Mouse (Mus musculus): ENCODE measurements at regions not wholly inside any gene's neighbourhood (a gene's known extent, or its start where the extent isn't known, plus 50 kb on each side); places are given as distances from the start of the nearest gene placed in this dataset.
A peak's percentile ranks its signal among the peaks of the same experiment; 100 is the strongest.

DNA sequence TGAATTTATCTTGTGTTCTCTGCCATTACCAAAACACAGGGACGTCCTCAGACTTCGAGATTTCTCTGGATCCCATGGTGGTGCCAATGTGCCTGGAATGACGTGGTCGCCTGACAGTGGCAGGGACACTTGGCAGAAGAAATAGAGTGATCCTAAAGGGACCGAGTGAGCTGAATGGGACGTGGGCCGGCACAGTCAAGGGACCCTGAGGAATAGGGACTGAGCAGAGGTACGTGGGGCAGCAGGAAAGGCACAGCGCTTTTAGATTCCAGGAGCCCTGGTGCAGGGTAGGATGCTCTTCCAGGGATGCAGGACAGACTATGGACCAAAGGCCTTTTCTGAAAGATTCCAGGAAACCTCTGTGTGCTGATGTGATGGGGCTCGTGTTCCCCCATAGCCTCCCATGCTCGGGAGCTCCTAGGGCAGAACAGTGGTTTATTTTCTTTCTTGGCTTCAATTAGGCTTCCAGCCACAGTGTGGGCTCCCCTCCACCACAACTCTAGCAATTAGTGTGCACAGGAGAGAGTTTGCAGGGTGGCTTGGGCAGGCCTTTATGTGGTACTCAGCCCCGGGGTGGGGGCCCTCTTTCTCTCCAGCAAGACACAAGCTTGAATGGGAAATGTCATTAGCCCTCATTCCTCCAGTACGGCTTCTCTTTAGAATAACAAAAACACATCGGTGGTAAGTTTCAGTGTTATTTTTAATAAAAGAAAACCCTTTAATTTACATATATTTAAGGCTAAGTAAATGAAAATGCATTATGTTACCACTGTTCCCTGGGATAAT lies 143.0 kb upstream of the A230072I06Rik start:
- WGBS = 77% methylated on average over 14 of the region's 14 CpGs
- Histone ChIP-seq H3K27me3 (replicated peaks; ENCODE audit: control insufficient read depth, insufficient read depth, low read length) (no peaks in the 10 kb centered on the region), H3K4me1 (ENCODE audit: control insufficient read depth, insufficient read depth, low read length) (no peaks in the 10 kb centered on the region), H3K36me3 (ENCODE audit: control insufficient read depth, insufficient read depth, low read length) (no peaks in the 10 kb centered on the region), H3K4me3 (ENCODE audit: insufficient read depth, low read depth, low read length) (no peak overlapping the region), H3K27ac (ENCODE audit: insufficient read depth, low read depth, low read length) (no peak overlapping the region)
- DNase-seq = no peak
- no peak for TF ChIP-seq CTCF (conservative IDR thresholded peaks at IDR 0.05; ENCODE audit: insufficient read depth, insufficient read length, low read depth, low read length)
- no peak for TF ChIP-seq POLR2A (IDR thresholded peaks at IDR 0.05; ENCODE audit: low read depth, low read length)

DNA sequence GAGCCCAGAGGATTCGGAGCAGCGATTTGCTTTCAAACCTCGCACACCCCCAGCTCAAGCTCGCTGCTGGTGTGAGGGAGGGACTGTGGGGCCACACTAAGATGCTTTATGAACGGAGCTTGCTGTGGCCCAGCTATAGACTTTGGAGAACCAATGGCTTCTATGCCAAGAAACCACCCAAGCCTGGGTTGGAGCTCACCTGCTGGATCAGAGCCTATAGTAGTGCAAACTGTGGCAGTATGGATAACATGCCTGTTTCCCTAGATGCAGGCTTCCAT lies 142.5 kb upstream of the A230072I06Rik start:
- TF ChIP-seq POLR2A (IDR thresholded peaks at IDR 0.05; ENCODE audit: low read depth, low read length) (no peak), CTCF (conservative IDR thresholded peaks at IDR 0.05; ENCODE audit: insufficient read depth, insufficient read length, low read depth, low read length) (no peak)
- H3K27me3 ChIP-seq (replicated peaks; ENCODE audit: control insufficient read depth, insufficient read depth, low read length) = no peaks in the 10 kb centered on the region
- no peak for DNase-seq
- H3K4me1 ChIP-seq (ENCODE audit: control insufficient read depth, insufficient read depth, low read length) = no peaks in the 10 kb centered on the region
- no peak overlapping the region for H3K27ac ChIP-seq (ENCODE audit: insufficient read depth, low read depth, low read length)
- H3K4me3 ChIP-seq (ENCODE audit: insufficient read depth, low read depth, low read length) = no peak overlapping the region
- WGBS = 79% methylated on average over 5 of the region's 5 CpGs
- no peaks in the 10 kb centered on the region for H3K36me3 ChIP-seq (ENCODE audit: control insufficient read depth, insufficient read depth, low read length)

DNA sequence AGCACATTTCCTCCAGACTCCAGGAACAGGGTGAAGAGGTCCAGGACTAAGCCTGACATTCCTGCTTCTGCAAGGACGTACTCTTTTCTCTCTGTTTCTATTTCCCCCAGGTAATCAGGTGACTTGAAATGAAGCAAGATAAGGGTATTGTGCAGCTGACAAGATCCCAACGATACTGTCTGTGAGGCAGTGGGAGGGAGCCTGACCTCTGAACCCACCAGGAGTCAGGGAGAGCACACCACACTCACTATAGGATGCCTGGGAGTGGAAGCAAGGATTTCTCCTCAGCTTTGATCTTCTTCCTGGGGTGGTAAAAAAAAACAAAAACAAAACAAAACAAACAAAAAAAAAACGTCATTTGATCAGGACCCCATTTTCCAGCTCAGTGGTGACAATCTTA lies 141.1 kb upstream of the A230072I06Rik start:
- 32% methylated on average over 3 of the region's 3 CpGs for WGBS
- TF ChIP-seq CTCF (conservative IDR thresholded peaks at IDR 0.05; ENCODE audit: insufficient read depth, insufficient read length, low read depth, low read length) = no peak
- TF ChIP-seq POLR2A (IDR thresholded peaks at IDR 0.05; ENCODE audit: low read depth, low read length) = no peak
- no peak overlapping the region for H3K4me3 ChIP-seq (ENCODE audit: insufficient read depth, low read depth, low read length)
- H3K27ac ChIP-seq (ENCODE audit: insufficient read depth, low read depth, low read length) = no peak overlapping the region
- H3K27me3 ChIP-seq (replicated peaks; ENCODE audit: control insufficient read depth, insufficient read depth, low read length) = no peaks in the 10 kb centered on the region
- no peaks in the 10 kb centered on the region for H3K4me1 ChIP-seq (ENCODE audit: control insufficient read depth, insufficient read depth, low read length)
- no peaks in the 10 kb centered on the region for H3K36me3 ChIP-seq (ENCODE audit: control insufficient read depth, insufficient read depth, low read length)
- DNase-seq = no peak

DNA sequence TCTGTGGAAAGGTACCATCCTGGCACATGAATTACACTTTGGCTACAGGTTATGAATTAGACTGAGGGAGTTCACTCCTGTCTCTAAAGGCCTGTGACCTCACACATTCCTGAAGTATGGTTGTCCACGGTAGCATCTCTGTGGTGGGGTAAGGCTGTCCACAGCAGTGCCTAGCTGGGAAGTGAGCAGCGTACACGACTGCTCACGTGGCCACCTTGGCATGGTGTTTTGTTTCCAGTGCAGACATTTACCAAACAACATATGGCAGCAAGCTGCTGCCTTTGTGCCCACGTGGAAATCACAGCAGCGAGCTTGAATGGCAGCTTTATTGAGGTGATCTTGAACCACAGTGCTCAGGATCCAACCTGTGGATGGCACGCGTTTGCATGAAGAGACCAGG lies 140.7 kb upstream of the A230072I06Rik start:
- no peak for DNase-seq
- no peaks in the 10 kb centered on the region for H3K36me3 ChIP-seq (ENCODE audit: control insufficient read depth, insufficient read depth, low read length)
- H3K27me3 ChIP-seq (replicated peaks; ENCODE audit: control insufficient read depth, insufficient read depth, low read length) = no peaks in the 10 kb centered on the region
- WGBS = 54% methylated on average over 8 of the region's 8 CpGs
- no peak for TF ChIP-seq CTCF (conservative IDR thresholded peaks at IDR 0.05; ENCODE audit: insufficient read depth, insufficient read length, low read depth, low read length)
- no peak for TF ChIP-seq POLR2A (IDR thresholded peaks at IDR 0.05; ENCODE audit: low read depth, low read length)
- H3K4me1 ChIP-seq (ENCODE audit: control insufficient read depth, insufficient read depth, low read length) = no peaks in the 10 kb centered on the region
- H3K27ac ChIP-seq (ENCODE audit: insufficient read depth, low read depth, low read length) = no peak overlapping the region
- no peak overlapping the region for H3K4me3 ChIP-seq (ENCODE audit: insufficient read depth, low read depth, low read length)

DNA sequence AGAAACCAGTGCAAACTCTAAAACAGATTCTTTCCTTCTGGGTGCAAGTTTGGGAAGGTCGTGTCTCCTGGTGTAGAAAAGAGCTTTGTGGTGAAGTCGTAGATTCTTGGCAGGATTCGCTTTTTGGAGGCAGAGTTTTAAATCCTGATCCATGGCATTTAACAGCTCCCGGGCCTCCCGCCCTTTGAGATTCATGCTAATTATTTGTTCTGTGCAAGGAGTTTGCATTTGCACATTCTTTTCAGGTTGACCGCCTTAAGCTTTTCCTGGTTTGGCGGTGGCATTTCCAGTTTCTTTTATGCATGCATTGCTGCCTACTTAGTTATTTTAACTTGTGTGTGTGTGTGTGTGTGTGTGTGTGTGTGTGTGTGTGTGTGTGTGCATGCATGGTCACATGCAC lies 126.9 kb upstream of the A230072I06Rik start:
- no peak overlapping the region for H3K4me3 ChIP-seq (ENCODE audit: insufficient read depth, low read depth, low read length)
- TF ChIP-seq POLR2A (IDR thresholded peaks at IDR 0.05; ENCODE audit: low read depth, low read length) = no peak
- no peak for TF ChIP-seq CTCF (conservative IDR thresholded peaks at IDR 0.05; ENCODE audit: insufficient read depth, insufficient read length, low read depth, low read length)

DNA sequence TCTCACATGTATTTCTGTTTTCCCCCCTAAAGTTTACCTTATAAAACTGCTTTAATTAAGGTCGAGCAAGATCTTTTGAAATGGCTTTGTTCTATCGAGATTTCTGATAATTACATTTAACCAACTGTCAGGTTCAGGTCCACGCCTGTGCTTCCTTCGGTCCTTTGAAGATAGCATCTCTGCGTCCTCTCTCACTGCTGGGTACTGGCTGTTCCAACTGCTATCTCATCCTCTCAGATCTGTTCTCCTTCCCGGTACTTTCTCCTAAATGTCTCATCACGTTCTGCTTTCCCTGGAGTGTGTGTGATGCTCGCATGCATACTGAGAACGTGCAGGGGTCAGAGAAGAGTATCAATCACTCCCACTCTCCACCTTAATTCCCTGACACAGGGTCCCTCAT lies 125.8 kb upstream of the A230072I06Rik start:
- no peaks in the 10 kb centered on the region for H3K36me3 ChIP-seq (ENCODE audit: control insufficient read depth, insufficient read depth, low read length)
- H3K4me3 ChIP-seq (ENCODE audit: insufficient read depth, low read depth, low read length) = no peak overlapping the region
- TF ChIP-seq POLR2A (IDR thresholded peaks at IDR 0.05; ENCODE audit: low read depth, low read length) (no peak), CTCF (conservative IDR thresholded peaks at IDR 0.05; ENCODE audit: insufficient read depth, insufficient read length, low read depth, low read length) (no peak)
- no peak for DNase-seq
- no peak overlapping the region for H3K27ac ChIP-seq (ENCODE audit: insufficient read depth, low read depth, low read length)
- no peaks in the 10 kb centered on the region for H3K27me3 ChIP-seq (replicated peaks; ENCODE audit: control insufficient read depth, insufficient read depth, low read length)
- 69% methylated on average over 9 of the region's 9 CpGs for WGBS
- H3K4me1 ChIP-seq (ENCODE audit: control insufficient read depth, insufficient read depth, low read length) = no peaks in the 10 kb centered on the region

More for the DNA sequence above, 126.9 kb upstream of the A230072I06Rik start:
- 37% methylated on average over 7 of the region's 7 CpGs for whole genome bisulfite sequencing
- Histone ChIP-seq H3K27ac (ENCODE audit: insufficient read depth, low read depth, low read length) (no peak overlapping the region), H3K4me1 (ENCODE audit: control insufficient read depth, insufficient read depth, low read length) (no peaks in the 10 kb centered on the region), H3K27me3 (replicated peaks; ENCODE audit: control insufficient read depth, insufficient read depth, low read length) (no peaks in the 10 kb centered on the region), H3K36me3 (ENCODE audit: control insufficient read depth, insufficient read depth, low read length) (no peaks in the 10 kb centered on the region)
- peak; percentile 34 for DNase-seq

DNA sequence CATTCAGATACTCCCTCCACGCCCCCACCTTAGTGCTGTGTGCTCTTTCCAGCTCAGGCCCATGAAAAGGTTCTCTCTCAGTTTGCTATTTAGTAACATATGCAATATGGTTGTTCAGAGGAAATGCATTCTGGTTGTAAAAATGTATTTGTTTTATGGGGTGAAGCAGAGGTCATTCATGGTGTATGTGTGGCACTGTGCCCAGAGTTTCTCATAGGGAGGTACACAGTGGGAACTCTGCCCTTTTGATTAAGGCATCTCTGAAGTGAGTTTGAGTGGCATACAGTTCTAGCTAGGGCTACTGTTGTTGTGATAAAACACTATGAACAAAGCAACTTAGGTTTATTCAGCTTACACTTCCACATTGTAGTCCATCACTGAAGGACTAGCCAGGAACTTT lies 121.7 kb upstream of the A230072I06Rik start:
- H3K36me3 ChIP-seq (ENCODE audit: control insufficient read depth, insufficient read depth, low read length) = no peaks in the 10 kb centered on the region
- TF ChIP-seq POLR2A (IDR thresholded peaks at IDR 0.05; ENCODE audit: low read depth, low read length) = no peak
- no peak for TF ChIP-seq CTCF (conservative IDR thresholded peaks at IDR 0.05; ENCODE audit: insufficient read depth, insufficient read length, low read depth, low read length)
- WGBS = 88% methylated on average over 1 of the region's 1 CpGs
- H3K27ac ChIP-seq (ENCODE audit: insufficient read depth, low read depth, low read length) = no peak overlapping the region
- no peaks in the 10 kb centered on the region for H3K4me1 ChIP-seq (ENCODE audit: control insufficient read depth, insufficient read depth, low read length)
- no peak for DNase-seq
- no peak overlapping the region for H3K4me3 ChIP-seq (ENCODE audit: insufficient read depth, low read depth, low read length)
- H3K27me3 ChIP-seq (replicated peaks; ENCODE audit: control insufficient read depth, insufficient read depth, low read length) = no peaks in the 10 kb centered on the region
